Mouse (Mus musculus): ENCODE measurements around the gene Angptl2. TPM values are rescaled to one million over a fixed set of nuclear protein-coding genes. Genes with fewer than 3 reads are reported as not detected.

Gene Angptl2
- total and polyA plus RNA-seq, 2 experiments from 2014 or later: 11.5 to 22.0 TPM

DNA sequence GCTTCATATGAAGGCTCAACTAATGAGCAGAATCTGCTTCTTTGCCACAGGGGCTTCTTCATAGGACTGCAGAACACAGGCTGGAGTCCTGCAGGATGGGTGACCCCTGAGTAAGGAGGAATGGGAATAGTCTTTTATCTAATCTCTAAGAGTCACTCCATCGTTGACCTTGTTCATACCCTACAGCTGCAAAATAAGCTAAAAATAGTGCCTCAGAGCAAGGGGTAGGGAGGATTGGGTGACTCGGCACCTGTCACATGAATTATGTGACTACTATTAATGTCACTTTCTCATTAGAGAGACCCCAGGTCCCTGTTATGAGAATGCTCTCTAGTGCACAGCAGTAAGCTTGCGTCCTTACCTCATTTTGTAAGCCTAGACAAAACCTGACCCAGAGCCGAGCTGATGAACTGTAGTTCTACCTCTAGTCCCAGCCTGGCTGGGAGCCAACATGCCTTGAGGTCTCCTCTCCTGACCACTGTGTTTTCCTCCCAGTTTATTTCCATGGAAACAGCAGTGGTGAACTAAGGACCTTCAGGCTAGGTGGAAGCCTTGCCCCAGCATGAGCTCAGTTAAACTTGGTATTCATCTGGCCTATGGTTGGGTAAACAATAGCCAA, 37.8 kb downstream of the Angptl2 start:
- Histone ChIP-seq H3K4me2 (ENCODE audit: low read depth, low read length) (no peak overlapping the region), H3K4me1 (ENCODE audit: insufficient read depth, low read length) (no peaks in the 10 kb centered on the region), H3K36me3 (ENCODE audit: insufficient read depth, low read length) (0 out of 2 replicates have a peak, but pooled peaks cover 11% of the 10 kb centered on the region), H3K9ac (replicated peaks; ENCODE audit: low read length) (no peak overlapping the region), H3K9me3 (ENCODE audit: low read length) (no peaks in the 10 kb centered on the region), H3K27ac (no peak overlapping the region), H3K4me3 (ENCODE audit: low read length) (no peak overlapping the region), H3K27me3 (ENCODE audit: insufficient read depth, low read length) (no peaks in the 10 kb centered on the region)
- WGBS: 62% methylated on average over 4 of the region's 4 CpGs
- ATAC-seq: 0 out of 2 replicates have a peak, but pooled peaks have one; percentile 24
- no peak for TF ChIP-seq CTCF (IDR thresholded peaks at IDR 0.05; ENCODE audit: low read depth)
- DNase-seq (ENCODE audit: low spot score): peak; percentile 18

DNA sequence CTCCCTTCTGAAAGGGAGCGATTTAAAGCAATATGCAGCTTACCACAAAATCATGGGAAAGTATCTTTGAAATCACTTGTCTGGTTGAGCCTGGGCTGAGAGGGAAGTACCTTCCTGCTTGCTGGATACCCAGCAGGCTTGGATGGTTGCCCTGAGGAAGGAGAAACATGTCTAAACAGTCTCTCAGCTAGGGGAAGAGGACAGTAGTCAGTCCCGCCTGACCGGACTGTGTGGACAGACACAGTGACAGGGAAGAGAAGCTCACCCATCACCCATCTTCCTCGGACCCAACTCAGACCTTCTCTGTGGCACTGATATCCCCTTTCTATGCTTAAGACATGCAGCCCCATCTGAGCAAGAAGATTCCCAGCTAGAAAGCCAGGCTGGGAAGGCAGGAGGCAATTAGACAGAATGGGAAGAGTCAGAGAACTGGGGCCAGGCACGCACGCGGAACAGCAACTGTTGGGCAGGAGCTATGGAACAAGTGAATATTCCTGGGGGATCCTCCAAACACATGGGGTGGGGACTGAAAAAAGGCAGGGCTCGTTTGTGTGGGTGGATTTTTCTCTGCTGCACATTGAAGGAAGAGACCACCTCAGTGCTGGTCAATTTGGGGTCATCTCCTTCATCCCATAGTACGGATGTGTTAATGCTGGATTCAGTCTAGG, 38.6 kb downstream of the Angptl2 start:
- Histone ChIP-seq H3K27me3 (ENCODE audit: insufficient read depth, low read length) (no peaks in the 10 kb centered on the region), H3K4me3 (ENCODE audit: low read length) (no peak overlapping the region), H3K4me2 (ENCODE audit: low read depth, low read length) (no peak overlapping the region), H3K4me1 (ENCODE audit: insufficient read depth, low read length) (no peaks in the 10 kb centered on the region), H3K9me3 (ENCODE audit: low read length) (no peaks in the 10 kb centered on the region), H3K27ac (no peak overlapping the region), H3K36me3 (ENCODE audit: insufficient read depth, low read length) (0 out of 2 replicates have a peak, but pooled peaks cover 6% of the 10 kb centered on the region), H3K9ac (replicated peaks; ENCODE audit: low read length) (no peak overlapping the region)
- no peak for TF ChIP-seq CTCF (IDR thresholded peaks at IDR 0.05; ENCODE audit: low read depth)
- DNase-seq (ENCODE audit: low spot score): no peak
- 79% methylated on average over 9 of the region's 9 CpGs for WGBS
- ATAC-seq: no peak

DNA sequence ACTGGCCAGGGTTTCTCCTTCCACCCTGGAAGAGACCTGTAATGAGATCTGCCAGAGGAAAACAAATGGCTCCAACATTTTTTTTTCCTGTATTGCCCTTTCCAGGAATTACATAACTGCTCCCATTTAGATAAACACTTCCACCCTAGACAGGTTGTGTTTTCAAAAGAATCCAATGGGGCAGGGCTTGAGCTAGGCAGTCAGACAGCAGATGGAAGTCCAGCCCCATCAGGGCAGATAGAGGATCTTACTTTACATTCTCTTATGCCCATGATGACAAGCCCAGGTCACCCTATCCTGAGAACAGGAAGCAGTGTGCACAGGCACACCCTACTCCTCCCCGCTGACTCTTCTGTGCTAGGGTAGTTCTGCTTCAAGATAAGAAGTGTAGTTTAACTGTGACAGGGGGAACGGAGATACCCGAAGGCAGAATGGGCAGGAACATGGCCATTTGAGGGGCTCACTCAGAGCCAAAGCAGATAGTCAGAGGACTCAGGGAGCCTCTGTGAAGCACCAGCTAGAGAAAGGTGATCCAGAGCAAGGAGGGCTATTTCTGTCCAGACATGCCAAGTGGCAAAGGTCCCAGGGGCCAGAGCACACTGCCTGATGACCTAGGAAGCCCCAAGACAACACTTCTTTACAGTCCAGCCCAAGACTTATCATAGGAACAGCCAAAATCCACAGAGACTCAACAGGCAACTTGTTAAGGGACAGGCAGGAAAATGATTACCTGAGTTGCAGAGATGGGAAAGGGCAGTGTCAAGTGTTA, 41.1 kb downstream of the Angptl2 start:
- no peak overlapping the region for H3K9ac ChIP-seq (replicated peaks; ENCODE audit: low read length)
- ATAC-seq (no peak), DNase-seq (ENCODE audit: low spot score) (no peak)
- H3K4me3 ChIP-seq (ENCODE audit: low read length): no peak overlapping the region
- H3K9me3 ChIP-seq (ENCODE audit: low read length): no peaks in the 10 kb centered on the region
- H3K27ac ChIP-seq: no peak overlapping the region
- H3K4me1 ChIP-seq (ENCODE audit: insufficient read depth, low read length): 0 out of 2 replicates have a peak, but pooled peaks cover 4% of the 10 kb centered on the region
- TF ChIP-seq CTCF (IDR thresholded peaks at IDR 0.05; ENCODE audit: low read depth): no peak
- 0 out of 2 replicates have a peak, but pooled peaks cover 4% of the 10 kb centered on the region for H3K36me3 ChIP-seq (ENCODE audit: insufficient read depth, low read length)
- 95% methylated on average over 3 of the region's 3 CpGs for WGBS
- H3K27me3 ChIP-seq (ENCODE audit: insufficient read depth, low read length): no peaks in the 10 kb centered on the region
- no peak overlapping the region for H3K4me2 ChIP-seq (ENCODE audit: low read depth, low read length)

DNA sequence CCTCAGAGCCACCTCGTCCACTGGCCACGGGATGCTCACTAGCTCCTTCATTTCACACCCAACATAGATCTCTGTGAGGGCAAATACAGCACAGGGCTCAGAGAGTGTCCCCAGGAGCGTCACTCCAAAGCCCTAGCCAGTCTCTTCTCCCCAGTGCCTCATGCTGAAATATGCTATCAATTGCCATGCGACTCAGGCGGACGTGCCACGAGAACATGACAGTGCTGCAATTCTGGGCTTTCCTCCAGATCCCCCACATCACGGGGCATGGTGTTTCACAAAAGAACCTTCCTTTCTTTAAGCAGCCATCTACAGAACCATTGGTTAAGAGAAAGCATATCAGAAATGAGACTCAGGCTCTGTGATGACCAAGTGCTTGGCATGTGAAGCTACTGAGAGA, 44.9 kb downstream of the Angptl2 start:
- no peaks in the 10 kb centered on the region for H3K27me3 ChIP-seq (ENCODE audit: insufficient read depth, low read length)
- TF ChIP-seq CTCF (IDR thresholded peaks at IDR 0.05; ENCODE audit: low read depth): no peak

DNA sequence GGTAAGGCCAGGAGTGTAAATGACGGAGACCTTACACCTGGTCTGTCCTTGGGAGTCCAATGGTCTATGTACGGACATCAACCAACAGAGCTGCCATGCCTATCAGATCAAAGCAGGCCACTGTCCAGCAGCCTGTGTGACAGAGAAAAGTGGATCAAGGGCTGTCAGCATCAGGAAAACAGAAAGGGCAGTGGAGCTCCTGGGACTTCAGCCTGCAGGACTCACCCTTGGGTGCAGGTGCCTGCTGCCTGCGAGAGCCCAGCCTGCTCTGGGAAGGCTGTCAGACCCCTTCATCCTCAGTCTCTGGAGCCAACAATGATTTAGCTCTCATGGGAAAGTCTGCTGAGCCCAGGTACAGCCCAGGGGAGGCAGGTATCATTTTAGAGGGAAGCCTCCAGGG, 45.6 kb downstream of the Angptl2 start:
- 96% methylated on average over 3 of the region's 3 CpGs for WGBS
- DNase-seq (ENCODE audit: low spot score) (no peak), ATAC-seq (no peak)
- TF ChIP-seq CTCF (IDR thresholded peaks at IDR 0.05; ENCODE audit: low read depth): no peak
- Histone ChIP-seq H3K4me1 (ENCODE audit: insufficient read depth, low read length) (0 out of 2 replicates have a peak, but pooled peaks cover 8% of the 10 kb centered on the region), H3K4me3 (ENCODE audit: low read length) (no peak overlapping the region), H3K9ac (replicated peaks; ENCODE audit: low read length) (no peak overlapping the region), H3K36me3 (ENCODE audit: insufficient read depth, low read length) (no peaks in the 10 kb centered on the region; the same call in 1 of the 2 replicates), H3K4me2 (ENCODE audit: low read depth, low read length) (no peak overlapping the region), H3K9me3 (ENCODE audit: low read length) (no peaks in the 10 kb centered on the region), H3K27ac (no peak overlapping the region), H3K27me3 (ENCODE audit: insufficient read depth, low read length) (no peaks in the 10 kb centered on the region)

More for the DNA sequence above, 44.9 kb downstream of the Angptl2 start:
- no peak overlapping the region for H3K9ac ChIP-seq (replicated peaks; ENCODE audit: low read length)
- ATAC-seq (no peak), DNase-seq (ENCODE audit: low spot score) (peak; percentile 23)
- 48% methylated on average over 8 of the region's 8 CpGs for WGBS
- no peak overlapping the region for H3K4me2 ChIP-seq (ENCODE audit: low read depth, low read length)
- no peaks in the 10 kb centered on the region; the same call in 1 of the 2 replicates for H3K36me3 ChIP-seq (ENCODE audit: insufficient read depth, low read length)
- 0 out of 2 replicates have a peak, but pooled peaks cover 8% of the 10 kb centered on the region for H3K4me1 ChIP-seq (ENCODE audit: insufficient read depth, low read length)
- H3K9me3 ChIP-seq (ENCODE audit: low read length): no peaks in the 10 kb centered on the region
- H3K27ac ChIP-seq: no peak overlapping the region
- no peak overlapping the region for H3K4me3 ChIP-seq (ENCODE audit: low read length)

DNA sequence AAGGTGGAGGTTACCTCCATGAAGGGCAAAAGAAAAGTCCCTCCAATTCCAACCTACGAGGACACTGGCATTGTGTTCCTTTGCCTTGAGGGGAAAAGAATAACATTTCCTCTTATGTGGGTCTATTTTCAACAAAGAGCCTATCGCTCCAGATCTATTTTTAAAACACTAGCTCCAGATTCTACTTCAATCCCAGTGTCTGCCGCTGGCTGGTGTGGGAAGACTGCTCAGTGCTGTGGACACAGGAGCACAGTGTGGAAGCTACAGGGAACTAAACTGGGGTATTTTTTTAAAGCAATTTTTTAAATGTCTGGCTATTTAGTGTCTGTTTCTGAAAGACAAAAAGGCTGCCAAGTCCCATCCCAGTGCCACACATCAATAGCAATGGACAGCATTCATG, 49.9 kb downstream of the Angptl2 start:
- Histone ChIP-seq H3K4me2 (ENCODE audit: low read depth, low read length) (no peak overlapping the region), H3K4me3 (ENCODE audit: low read length) (no peak overlapping the region), H3K27ac (peak overlapping the region; percentile 41; the same call in 1 of the 2 replicates), H3K36me3 (ENCODE audit: insufficient read depth, low read length) (no peaks in the 10 kb centered on the region; the same call in 1 of the 2 replicates), H3K4me1 (ENCODE audit: insufficient read depth, low read length) (0 out of 2 replicates have a peak, but pooled peaks cover 7% of the 10 kb centered on the region), H3K27me3 (ENCODE audit: insufficient read depth, low read length) (no peaks in the 10 kb centered on the region), H3K9ac (replicated peaks; ENCODE audit: low read length) (no peak overlapping the region), H3K9me3 (ENCODE audit: low read length) (no peaks in the 10 kb centered on the region)
- no peak for TF ChIP-seq CTCF (IDR thresholded peaks at IDR 0.05; ENCODE audit: low read depth)
- no peak for ATAC-seq
- DNase-seq (ENCODE audit: low spot score): no peak
- 66% methylated on average over 3 of the region's 3 CpGs for WGBS
